In the genomic region with DNA sequence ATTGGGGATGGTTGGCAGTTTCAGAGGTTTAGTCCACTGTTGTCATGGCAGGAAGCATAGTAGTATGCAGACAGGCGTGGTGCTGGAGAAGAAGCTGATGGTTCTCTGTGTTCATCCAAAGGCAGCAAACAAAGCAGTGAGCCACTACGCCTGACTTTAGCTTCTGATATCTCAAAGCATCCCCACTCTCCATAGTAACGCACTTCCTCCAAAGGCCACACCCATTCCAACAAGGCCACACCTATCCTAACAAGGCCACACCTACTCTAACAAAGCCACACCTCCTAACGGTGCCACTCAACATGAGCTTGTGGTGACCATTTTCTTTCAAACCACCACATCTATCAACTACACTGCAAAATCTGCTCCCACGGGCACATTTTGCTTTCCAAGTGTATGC, we compare ENCODE assay signal across 29 mouse cellular contexts. TPM values are rescaled to one million over a fixed set of nuclear protein-coding genes. Genes with fewer than 3 reads are reported as not detected.
A peak's percentile ranks its signal among the peaks of the same experiment; 100 is the strongest.
DNase-seq lines count a peak whose midpoint lies in the region; ATAC-seq and TF ChIP-seq lines count a peak whose summit lies in the region.
"Had no signal": no experiment of that assay in that cellular context is flagged by ENCODE, and none has a peak within 500 bp of the region (broad histone marks: within the 10 kb centered on the region; RNA-seq: fewer than 3 reads in every experiment).

No protein-coding gene starts in this region.

- H3K4me3 ChIP-seq in liver, embryonic 13.5 days (replicated peaks), result no peak overlapping the region
- no peak overlapping the region for H3K4me3 ChIP-seq in liver, embryonic 12.5 days
- no peak overlapping the region for H3K4me3 ChIP-seq in ES-E14 (ENCODE audit: insufficient read depth in 1 of 2, low read depth in 1 of 2, low read length in 2 of 2, poor library complexity in 1 of 2, severe bottlenecking in 1 of 2)
- no peak overlapping the region for H3K4me3 ChIP-seq in neural tube, embryonic 15.5 days (replicated peaks)
- H3K4me3 ChIP-seq in embryonic facial prominence, embryonic 10.5 days, result no peak overlapping the region
- H3K4me3 ChIP-seq: embryonic facial prominence, embryonic 12.5 days; forebrain, embryonic 12.5 days; heart, embryonic 12.5 days; hindbrain, embryonic 15.5 days had no signal

- H3K9me3 ChIP-seq in liver, embryonic 13.5 days (replicated peaks), result no peaks in the 10 kb centered on the region
- 0 out of 2 replicates have a peak, but pooled peaks cover 4% of the 10 kb centered on the region for H3K9me3 ChIP-seq in liver, embryonic 12.5 days (replicated peaks)
- no peaks in the 10 kb centered on the region for H3K9me3 ChIP-seq in ES-E14 (ENCODE audit: control insufficient read depth, insufficient read depth, low read depth, low read length)
- no peaks in the 10 kb centered on the region for H3K9me3 ChIP-seq in neural tube, embryonic 15.5 days (replicated peaks)
- no peaks in the 10 kb centered on the region for H3K9me3 ChIP-seq in embryonic facial prominence, embryonic 10.5 days
- H3K9me3 ChIP-seq: embryonic facial prominence, embryonic 12.5 days; forebrain, embryonic 12.5 days; heart, embryonic 12.5 days; hindbrain, embryonic 15.5 days had no signal

- 0 out of 2 replicates have a peak, but pooled peaks cover 4% of the 10 kb centered on the region for H3K4me1 ChIP-seq in liver, embryonic 13.5 days (replicated peaks)
- H3K4me1 ChIP-seq in liver, embryonic 12.5 days, result no peaks in the 10 kb centered on the region; the same call in 1 of the 2 replicates
- peaks cover 0 to 5% of the 10 kb centered on the region in 2 experiments; a peak in 1 of 4 replicates for H3K4me1 ChIP-seq in ES-E14 (ENCODE audit: control insufficient read depth in 2 of 2, insufficient read depth in 2 of 2, low read length in 2 of 2, poor library complexity in 1 of 2)
- no peaks in the 10 kb centered on the region for H3K4me1 ChIP-seq in neural tube, embryonic 15.5 days
- no peaks in the 10 kb centered on the region for H3K4me1 ChIP-seq in embryonic facial prominence, embryonic 10.5 days
- H3K4me1 ChIP-seq: embryonic facial prominence, embryonic 12.5 days; forebrain, embryonic 12.5 days; heart, embryonic 12.5 days; hindbrain, embryonic 15.5 days had no signal

- DNase-seq in liver, embryonic 13.5 days, result no peak
- DNase-seq in ES-E14 (ENCODE audit: low read depth, low spot score), result peak; percentile 35
- DNase-seq in cerebellum, adult 8-10 months, result no peak
- DNase-seq in embryonic facial prominence, embryonic 10.5 days (ENCODE audit: low spot score), result no peak
- DNase-seq: adrenal gland, adult 2 months; adrenal gland, postnatal 36 days; cerebellum, adult 2 months; cerebellum, postnatal 14 days; embryo, embryonic 11 days; gastrocnemius, postnatal 14 days; heart, postnatal 36 days; kidney, adult 2 months had no signal

- WGBS in liver, embryonic 13.5 days (ENCODE audit: insufficient replicate concordance), result 69% methylated on average over 5 of the region's 5 CpGs
- 69% methylated on average over 5 of the region's 5 CpGs for WGBS in liver, embryonic 12.5 days (ENCODE audit: insufficient replicate concordance)
- WGBS in neural tube, embryonic 15.5 days, result 93% methylated on average over 5 of the region's 5 CpGs
- WGBS in embryonic facial prominence, embryonic 10.5 days, result 90% methylated on average over 5 of the region's 5 CpGs

- no peak overlapping the region for H3K27ac ChIP-seq in liver, embryonic 13.5 days
- H3K27ac ChIP-seq in liver, embryonic 12.5 days, result no peak overlapping the region
- H3K27ac ChIP-seq in ES-E14 (ENCODE audit: insufficient read depth, low read depth, low read length, poor library complexity, severe bottlenecking), result no peak overlapping the region
- H3K27ac ChIP-seq in neural tube, embryonic 15.5 days (replicated peaks), result no peak overlapping the region
- no peak overlapping the region for H3K27ac ChIP-seq in embryonic facial prominence, embryonic 10.5 days (replicated peaks)
- H3K27ac ChIP-seq: embryonic facial prominence, embryonic 12.5 days; forebrain, embryonic 12.5 days; hindbrain, embryonic 15.5 days had no signal

- H3K36me3 ChIP-seq in liver, embryonic 13.5 days, result no peaks in the 10 kb centered on the region
- no peaks in the 10 kb centered on the region for H3K36me3 ChIP-seq in liver, embryonic 12.5 days
- no peaks in the 10 kb centered on the region for H3K36me3 ChIP-seq in ES-E14 (ENCODE audit: control insufficient read depth, insufficient read depth, low read length, poor library complexity, severe bottlenecking)
- H3K36me3 ChIP-seq in neural tube, embryonic 15.5 days, result no peaks in the 10 kb centered on the region
- H3K36me3 ChIP-seq in embryonic facial prominence, embryonic 10.5 days (replicated peaks), result no peaks in the 10 kb centered on the region
- H3K36me3 ChIP-seq: embryonic facial prominence, embryonic 12.5 days; forebrain, embryonic 12.5 days; G1E; heart, embryonic 12.5 days; hindbrain, embryonic 15.5 days had no signal

- in situ Hi-C loops in ES-E14 (cut with MboI; ENCODE audit: low sequenced_read_pairs in 2 of 2, unreplicated experiment in 2 of 2), result no loop called here

- H3K9ac ChIP-seq in liver, embryonic 13.5 days, result no peak overlapping the region
- no peak overlapping the region for H3K9ac ChIP-seq in liver, embryonic 12.5 days
- H3K9ac ChIP-seq in ES-E14 (ENCODE audit: insufficient read depth, low read depth, low read length, poor library complexity, severe bottlenecking), result no peak overlapping the region
- no peak overlapping the region for H3K9ac ChIP-seq in neural tube, embryonic 15.5 days (replicated peaks)
- H3K9ac ChIP-seq: embryonic facial prominence, embryonic 12.5 days; forebrain, embryonic 12.5 days; heart, embryonic 12.5 days; hindbrain, embryonic 15.5 days had no signal

- no peaks in the 10 kb centered on the region for H3K27me3 ChIP-seq in liver, embryonic 13.5 days
- H3K27me3 ChIP-seq in liver, embryonic 12.5 days (replicated peaks), result no peaks in the 10 kb centered on the region
- no peaks in the 10 kb centered on the region for H3K27me3 ChIP-seq in neural tube, embryonic 15.5 days (replicated peaks)
- no peaks in the 10 kb centered on the region for H3K27me3 ChIP-seq in embryonic facial prominence, embryonic 10.5 days (replicated peaks; ENCODE audit: low read depth, poor library complexity, severe bottlenecking)
- H3K27me3 ChIP-seq: embryonic facial prominence, embryonic 12.5 days; forebrain, embryonic 12.5 days; heart, embryonic 12.5 days; hindbrain, embryonic 15.5 days had no signal

- no peak overlapping the region for H3K4me2 ChIP-seq in liver, embryonic 13.5 days
- no peak overlapping the region for H3K4me2 ChIP-seq in liver, embryonic 12.5 days
- H3K4me2 ChIP-seq in neural tube, embryonic 15.5 days, result no peak overlapping the region
- H3K4me2 ChIP-seq: embryonic facial prominence, embryonic 12.5 days; forebrain, embryonic 12.5 days; heart, embryonic 12.5 days; hindbrain, embryonic 15.5 days had no signal

- 0 out of 2 replicates have a peak, but pooled peaks have one; percentile 34 for ATAC-seq in liver, embryonic 13.5 days (ENCODE audit: low read depth)
- no peak for ATAC-seq in liver, embryonic 12.5 days
- ATAC-seq in erythroid progenitor cell, adult 5-6 weeks (replicated peaks; ENCODE audit: low FRiP score, poor library complexity, severe bottlenecking), result peak; percentile 49; the same call in 1 of the 2 replicates
- no peak for ATAC-seq in neural tube, embryonic 15.5 days (ENCODE audit: low FRiP score)
- ATAC-seq: forebrain, embryonic 16.5 days; inflammation-experienced regulatory T-cells, adult 6 months had no signal

TF ChIP-seq in ES-E14, 5 proteins besides CTCF, POLR2A, EP300 and RAD21:
- TF ChIP-seq ZNF384 (IDR thresholded peaks at IDR 0.05; ENCODE audit: low read depth, low read length) (no peak), HCFC1 (IDR thresholded peaks at IDR 0.05; ENCODE audit: borderline replicate concordance, insufficient read depth, low read length) (no peak), MAFK (IDR thresholded peaks at IDR 0.05; ENCODE audit: insufficient read depth, low read depth, low read length) (no peak)

RNA-seq across cellular contexts. Expression of a gene that starts 44.6 kb away (rescaled TPM):
- 0.21 and 0.24 TPM in 2 replicates for polyA plus RNA-seq in liver, embryonic 13.5 days (2015; fragmentation: Nextera tagmentation; extraction: Ambion mirVana)
- polyA plus RNA-seq in liver, embryonic 12.5 days (2016; fragmentation: Nextera tagmentation; extraction: Ambion mirVana), result 0.12 and 0.19 TPM in 2 replicates
- total RNA-seq in ES-E14 (2012; rRNA removed), result 1.1 and 1.5 TPM in 2 replicates
- total RNA-seq in erythroid progenitor cell, adult 5-6 weeks (2015; ENCODE audit: low replicate concordance), result 6.3 and 6.5 TPM in 2 replicates
- total RNA-seq in erythroid progenitor cell, adult 5-6 weeks (2017; ENCODE audit: low replicate concordance), result 2.1 and 2.2 TPM in 2 replicates
- 0.84 and 1.3 TPM in 2 replicates for polyA plus RNA-seq in neural tube, embryonic 15.5 days (2015; fragmentation: Nextera tagmentation; extraction: Ambion mirVana)
- 0.16 and 0.25 TPM in 2 replicates for polyA plus RNA-seq in embryonic facial prominence, embryonic 10.5 days (2016; fragmentation: Nextera tagmentation; extraction: Ambion mirVana)
- polyA plus RNA-seq: G1E had no signal

RNA-seq across cellular contexts. Expression of a gene that starts 45.0 kb away (rescaled TPM):
- not detected in 2 replicates for polyA plus RNA-seq in liver, embryonic 13.5 days (2015; fragmentation: Nextera tagmentation; extraction: Ambion mirVana)
- polyA plus RNA-seq in liver, embryonic 12.5 days (2016; fragmentation: Nextera tagmentation; extraction: Ambion mirVana), result not detected in 2 replicates
- not detected in 2 replicates for total RNA-seq in ES-E14 (2012; rRNA removed)
- total RNA-seq in erythroid progenitor cell, adult 5-6 weeks (2015; ENCODE audit: low replicate concordance), result not detected in 2 replicates
- total RNA-seq in erythroid progenitor cell, adult 5-6 weeks (2017; ENCODE audit: low replicate concordance), result not detected in 2 replicates
- polyA plus RNA-seq in neural tube, embryonic 15.5 days (2015; fragmentation: Nextera tagmentation; extraction: Ambion mirVana), result not detected in 2 replicates
- not detected in 2 replicates for polyA plus RNA-seq in embryonic facial prominence, embryonic 10.5 days (2016; fragmentation: Nextera tagmentation; extraction: Ambion mirVana)
- total RNA-seq: adrenal gland, adult 2 months; adrenal gland, postnatal 36 days; common myeloid progenitor, adult 5-6 weeks; G1E; gastrocnemius, adult 18-20 months; gastrocnemius, postnatal 14 days; heart, adult 8-10 months; heart, postnatal 36 days had no signal
- polyA plus RNA-seq: adrenal gland, adult 2 months; cerebellum, adult 2 months; embryonic facial prominence, embryonic 12.5 days; forebrain, embryonic 12.5 days; forebrain, embryonic 16.5 days; frontal cortex, adult 2 months; G1E; gonadal fat pad, adult 2 months; heart, embryonic 12.5 days; heart, embryonic 16.5 days; hindbrain, embryonic 11.5 days; hindbrain, embryonic 15.5 days; inflammation-experienced regulatory T-cells, adult 6 months; kidney, adult 2 months had no signal

Comparison
In these comparisons a context has a peak if more than half of its experiments do, and no peak if none do; other contexts are left out.
1. ATAC-seq: peak in liver, embryonic 13.5 days (single experiment) and erythroid progenitor cell, adult 5-6 weeks (single experiment); none in liver, embryonic 12.5 days (single experiment) and neural tube, embryonic 15.5 days (single experiment).